In genomic region chr2:143340364-143340763, GRCm38 (mm10) we compare ENCODE assay signal across 30 mouse cellular contexts.
DNase-seq lines count a peak whose midpoint lies in the region; ATAC-seq lines count a peak whose summit lies in the region.
"Had no signal": no experiment of that assay in that cellular context is flagged by ENCODE, and none has a peak within 500 bp of the region (broad histone marks: within the 10 kb centered on the region; RNA-seq: fewer than 3 reads in every experiment).

No protein-coding gene starts in this region.

- H3K36me3 ChIP-seq in limb, embryonic 11.5 days (ENCODE audit: control insufficient read depth, insufficient read depth, low read length), result no peaks in the 10 kb centered on the region
- H3K36me3 ChIP-seq in limb, embryonic 10.5 days, result no peaks in the 10 kb centered on the region
- H3K36me3 ChIP-seq in liver, embryonic 11.5 days (ENCODE audit: control insufficient read depth, insufficient read depth, low read length), result no peaks in the 10 kb centered on the region
- H3K36me3 ChIP-seq: forebrain, embryonic 12.5 days; forebrain, embryonic 15.5 days; heart, embryonic 12.5 days; heart, embryonic 15.5 days; hindbrain, embryonic 10.5 days; hindbrain, embryonic 13.5 days; intestine, embryonic 15.5 days had no signal

- H3K9me3 ChIP-seq in limb, embryonic 11.5 days (ENCODE audit: control insufficient read depth, low read length), result no peaks in the 10 kb centered on the region
- H3K9me3 ChIP-seq in limb, embryonic 10.5 days (replicated peaks), result no peaks in the 10 kb centered on the region
- H3K9me3 ChIP-seq in liver, embryonic 11.5 days (ENCODE audit: control insufficient read depth, low read length), result no peaks in the 10 kb centered on the region; the same call in 1 of the 2 replicates
- H3K9me3 ChIP-seq: forebrain, embryonic 12.5 days; forebrain, embryonic 15.5 days; heart, embryonic 15.5 days; hindbrain, embryonic 10.5 days; hindbrain, embryonic 13.5 days; intestine, embryonic 15.5 days had no signal

- peak; percentile 67; the same call in 1 of the 2 replicates for ATAC-seq in limb, embryonic 11.5 days (ENCODE audit: insufficient number of reproducible peaks, low FRiP score, low TSS enrichment, low read depth)
- no peak for ATAC-seq in liver, embryonic 11.5 days (replicated peaks; ENCODE audit: low FRiP score)
- no peak for ATAC-seq in frontal cortex, adult (ENCODE audit: low TSS enrichment)
- ATAC-seq: activated CD4-positive, CD25-positive, alpha-beta regulatory T cell, adult 4 months; CD4-positive, CD25-positive, alpha-beta regulatory T cell, adult 4 months; forebrain, embryonic 15.5 days; hindbrain, embryonic 16.5 days; intestine, embryonic 15.5 days had no signal

- no peak overlapping the region for H3K4me2 ChIP-seq in limb, embryonic 11.5 days (ENCODE audit: low read depth, severe bottlenecking)
- no peak overlapping the region for H3K4me2 ChIP-seq in liver, embryonic 11.5 days
- H3K4me2 ChIP-seq: forebrain, embryonic 12.5 days; forebrain, embryonic 15.5 days; heart, embryonic 12.5 days; heart, embryonic 15.5 days; hindbrain, embryonic 13.5 days; intestine, embryonic 15.5 days had no signal

- H3K27me3 ChIP-seq in limb, embryonic 11.5 days (ENCODE audit: control insufficient read depth, insufficient read depth, low read length), result no peaks in the 10 kb centered on the region
- no peaks in the 10 kb centered on the region for H3K27me3 ChIP-seq in limb, embryonic 10.5 days (ENCODE audit: low read depth, poor library complexity, severe bottlenecking)
- no peaks in the 10 kb centered on the region for H3K27me3 ChIP-seq in liver, embryonic 11.5 days (replicated peaks; ENCODE audit: control insufficient read depth, insufficient read depth, low read length)
- H3K27me3 ChIP-seq: forebrain, embryonic 12.5 days; forebrain, embryonic 15.5 days; heart, embryonic 12.5 days; heart, embryonic 15.5 days; hindbrain, embryonic 13.5 days; intestine, embryonic 15.5 days had no signal

- no peak overlapping the region for H3K9ac ChIP-seq in limb, embryonic 11.5 days (ENCODE audit: low read length)
- no peak overlapping the region for H3K9ac ChIP-seq in liver, embryonic 11.5 days (ENCODE audit: low read depth, low read length)
- H3K9ac ChIP-seq: forebrain, embryonic 12.5 days; forebrain, embryonic 15.5 days; heart, embryonic 12.5 days; heart, embryonic 15.5 days; hindbrain, embryonic 13.5 days; intestine, embryonic 15.5 days had no signal

- H3K4me1 ChIP-seq in limb, embryonic 11.5 days (ENCODE audit: control insufficient read depth, insufficient read depth, low read length), result no peaks in the 10 kb centered on the region
- peaks cover 8% of the 10 kb centered on the region; the same call in 1 of the 2 replicates for H3K4me1 ChIP-seq in limb, embryonic 10.5 days
- H3K4me1 ChIP-seq in liver, embryonic 11.5 days (replicated peaks; ENCODE audit: control insufficient read depth, insufficient read depth, low read length), result no peaks in the 10 kb centered on the region
- H3K4me1 ChIP-seq: forebrain, embryonic 12.5 days; forebrain, embryonic 15.5 days; heart, embryonic 12.5 days; heart, embryonic 15.5 days; hindbrain, embryonic 10.5 days; hindbrain, embryonic 13.5 days; intestine, embryonic 15.5 days had no signal

- H3K4me3 ChIP-seq in limb, embryonic 11.5 days (ENCODE audit: low read depth, low read length), result no peak overlapping the region
- no peak overlapping the region for H3K4me3 ChIP-seq in limb, embryonic 10.5 days
- H3K4me3 ChIP-seq in liver, embryonic 11.5 days (ENCODE audit: low read depth, low read length), result no peak overlapping the region
- H3K4me3 ChIP-seq: erythroblast, embryonic 14.5 days; forebrain, embryonic 12.5 days; forebrain, embryonic 15.5 days; gastrocnemius, adult 2 months; heart, embryonic 12.5 days; heart, embryonic 15.5 days; hindbrain, embryonic 10.5 days; hindbrain, embryonic 13.5 days; intestine, embryonic 15.5 days had no signal

- WGBS in limb, embryonic 11.5 days, result 76% methylated on average over 5 of the region's 5 CpGs
- 87% methylated on average over 5 of the region's 5 CpGs for WGBS in limb, embryonic 10.5 days
- 76% methylated on average over 5 of the region's 5 CpGs for WGBS in liver, embryonic 11.5 days

- DNase-seq in adrenal gland, postnatal 14 days, result peak; percentile 11
- DNase-seq in adrenal gland, adult 18-20 months (ENCODE audit: low spot score in 2 of 2), result no peak
- peak; percentile 22 for DNase-seq in limb, embryonic 11.5 days (ENCODE audit: low spot score)
- no peak for DNase-seq in limb, embryonic 10.5 days (ENCODE audit: low spot score)
- DNase-seq in forelimb bud, embryonic 11.5 days (ENCODE audit: low read depth, low spot score), result peak; percentile 17
- no peak for DNase-seq in liver, embryonic 11.5 days (ENCODE audit: low spot score)
- DNase-seq: adrenal gland, adult 8-10 months; cerebellum, adult 11 months; cerebellum, adult 2 months; cerebellum, postnatal 10 days; cerebellum, postnatal 36 days; embryo, embryonic 11 days; gastrocnemius, adult 2 months; gastrocnemius, postnatal 14 days; heart, adult 18-20 months; heart, postnatal 10 days; heart, postnatal 36 days; kidney, adult 11 months had no signal

- H3K27ac ChIP-seq in limb, embryonic 11.5 days (replicated peaks; ENCODE audit: low read depth, low read length), result no peak overlapping the region; the same call in 1 of the 2 replicates
- no peak overlapping the region for H3K27ac ChIP-seq in limb, embryonic 10.5 days
- no peak overlapping the region for H3K27ac ChIP-seq in liver, embryonic 11.5 days (ENCODE audit: low read depth, low read length)
- H3K27ac ChIP-seq: forebrain, embryonic 12.5 days; forebrain, embryonic 15.5 days; gastrocnemius, adult 2 months; heart, embryonic 15.5 days; hindbrain, embryonic 10.5 days; hindbrain, embryonic 13.5 days; intestine, embryonic 15.5 days had no signal

Comparison
In these comparisons a context has a peak if more than half of its experiments do, and no peak if none do; other contexts are left out.
1. DNase-seq: peak in adrenal gland, postnatal 14 days (single experiment), limb, embryonic 11.5 days (single experiment) and forelimb bud, embryonic 11.5 days (single experiment); none in adrenal gland, adult 18-20 months (0 of 2), limb, embryonic 10.5 days (single experiment) and liver, embryonic 11.5 days (single experiment).